Mouse (Mus musculus) lung, embryonic 15.5 days (tissue): ENCODE data around the gene Tmem234. TPM values are rescaled to one million over a fixed set of nuclear protein-coding genes. Genes with fewer than 3 reads are reported as not detected.
A peak's percentile ranks its signal among the peaks of the same experiment; 100 is the strongest.
"Not testable (repeated sequence)": the region's sequence is repeated elsewhere in the genome, so short reads cannot be mapped to it uniquely, and the experiment has no call there.

Experiments used
- ATAC-seq: fragments of 200-750 bp; cut with Nextera tagmentation; 2 replicates; pipeline ENCODE4 v1.8.0; 2017; ENCODE audit warnings: moderate number of reproducible peaks, borderline replicate concordance; ENCODE audit not compliant: low FRiP score, low TSS enrichment; ENCODE audit errors: extremely low read depth
- H3K27ac ChIP-seq: fragments of 300-500 bp; sonication (generic); 2 replicates; pipeline ENCODE4 v1.5.1; 2015; ENCODE audit warnings: moderate library complexity, mild to moderate bottlenecking, inconsistent platforms
- H3K27me3 ChIP-seq: fragments of 300-500 bp; sonication (generic); 2 replicates; pipeline ENCODE4 v1.6.1; 2015; ENCODE audit warnings: inconsistent platforms
- H3K36me3 ChIP-seq: fragments of 300-500 bp; sonication (generic); 2 replicates; pipeline ENCODE4 v1.6.1; 2015; ENCODE audit warnings: inconsistent platforms
- H3K4me1 ChIP-seq: fragments of 300-500 bp; sonication (generic); 2 replicates; pipeline ENCODE4 v1.6.1; 2015; ENCODE audit warnings: inconsistent platforms
- H3K4me2 ChIP-seq: fragments of 300-500 bp; sonication (generic); 2 replicates; pipeline ENCODE4 v1.6.1; 2015; ENCODE audit warnings: inconsistent platforms, mild to moderate bottlenecking, moderate library complexity
- H3K4me3 ChIP-seq: fragments of 300-500 bp; sonication (generic); 2 replicates; pipeline ENCODE4 v1.5.1; 2015; ENCODE audit warnings: mild to moderate bottlenecking, inconsistent platforms
- H3K9ac ChIP-seq: fragments of 300-500 bp; sonication (generic); 2 replicates; pipeline ENCODE4 v1.6.1; 2015; ENCODE audit warnings: inconsistent platforms
- H3K9me3 ChIP-seq: fragments of 300-500 bp; sonication (generic); 2 replicates; pipeline ENCODE4 v1.6.1; 2016; ENCODE audit warnings: inconsistent platforms
- WGBS: fragments of 180-500 bp; shearing (Covaris S2); methylation state at CpG from one replicate; pipeline ENCODE4 v1.1.7; 2015; 5-methylcytosine and 5-hydroxymethylcytosine counted together
- polyA plus RNA-seq: library from polyadenylated mRNA; unstranded; fragments of >200 nt; fragmentation: Nextera tagmentation; extraction: Ambion mirVana; gene quantifications from 2 replicates; pipeline ENCODE4 v1.2.1, GENCODE M21; 2015

Gene Tmem234
- 187 and 191 TPM in 2 replicates for polyA plus RNA-seq

- WGBS: under 1% methylated on average over 70 of the region's 74 CpGs
- Histone ChIP-seq H3K27ac (peak within 1 kb of the TSS; percentile 49), H3K9ac (peak within 1 kb of the TSS; percentile 67), H3K4me2 (peak within 1 kb of the TSS; percentile 77), H3K27me3 (no peaks in the 10 kb centered on the region), H3K9me3 (no peaks in the 10 kb centered on the region), H3K36me3 (peaks cover 43% of the 10 kb centered on the region), H3K4me3 (peak within 1 kb of the TSS; percentile 64), H3K4me1 (peaks cover 24% of the 10 kb centered on the region)
- peak; percentile 87 for ATAC-seq
These were observed at the start of gene Tmem234, which contains the start of gene Eif3i for GRCm38 (mm10) chr4:129600233-129601158. Gene Tmem234 (plus strand): TSS chr4:129600668. Gene Eif3i (minus strand): TSS chr4:129600648.

DNA sequence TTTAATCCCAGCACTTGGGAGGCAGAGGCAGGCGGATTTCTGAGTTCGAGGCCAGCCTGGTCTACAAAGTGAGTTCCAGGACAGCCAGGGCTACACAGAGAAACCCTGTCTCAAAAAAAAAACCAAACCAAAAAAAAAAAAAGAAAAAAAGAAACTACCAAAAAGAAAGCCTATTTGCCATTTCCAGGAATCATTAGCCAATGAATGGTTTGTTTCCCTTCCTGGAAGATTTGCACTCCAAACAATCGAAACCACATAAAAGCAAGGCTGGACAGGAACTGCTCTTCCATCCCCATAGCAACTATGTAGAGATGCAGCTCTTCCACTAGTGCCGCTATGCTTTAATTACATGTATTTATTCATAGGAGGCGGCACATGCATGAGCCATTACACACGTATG, 46.0 kb upstream of the Tmem234 start:
- not testable (repeated sequence) for H3K4me2 ChIP-seq, H3K4me3 ChIP-seq, H3K27me3 ChIP-seq, H3K9me3 ChIP-seq, ATAC-seq, H3K9ac ChIP-seq, H3K36me3 ChIP-seq, H3K27ac ChIP-seq
- 90% methylated on average over 6 of the region's 6 CpGs for WGBS
- peaks cover 20% of the 10 kb centered on the region for H3K4me1 ChIP-seq

GRCm38 (mm10) chr4:129555421-129555861, 45.0 kb upstream of the Tmem234 start:
- H3K4me1 ChIP-seq: peaks cover 20% of the 10 kb centered on the region
- H3K4me2 ChIP-seq: peak overlapping the region; percentile 75
- peak overlapping the region; percentile 50; the same call in 1 of the 2 replicates for H3K9ac ChIP-seq
- H3K36me3 ChIP-seq: no peaks in the 10 kb centered on the region
- no peak overlapping the region for H3K27ac ChIP-seq
- no peaks in the 10 kb centered on the region for H3K9me3 ChIP-seq
- 0 out of 2 replicates have a peak, but pooled peaks have one; percentile 19 for ATAC-seq
- WGBS: 6% methylated on average over 16 of the region's 16 CpGs
- H3K27me3 ChIP-seq: no peaks in the 10 kb centered on the region
- peak overlapping the region; percentile 45 for H3K4me3 ChIP-seq

DNA sequence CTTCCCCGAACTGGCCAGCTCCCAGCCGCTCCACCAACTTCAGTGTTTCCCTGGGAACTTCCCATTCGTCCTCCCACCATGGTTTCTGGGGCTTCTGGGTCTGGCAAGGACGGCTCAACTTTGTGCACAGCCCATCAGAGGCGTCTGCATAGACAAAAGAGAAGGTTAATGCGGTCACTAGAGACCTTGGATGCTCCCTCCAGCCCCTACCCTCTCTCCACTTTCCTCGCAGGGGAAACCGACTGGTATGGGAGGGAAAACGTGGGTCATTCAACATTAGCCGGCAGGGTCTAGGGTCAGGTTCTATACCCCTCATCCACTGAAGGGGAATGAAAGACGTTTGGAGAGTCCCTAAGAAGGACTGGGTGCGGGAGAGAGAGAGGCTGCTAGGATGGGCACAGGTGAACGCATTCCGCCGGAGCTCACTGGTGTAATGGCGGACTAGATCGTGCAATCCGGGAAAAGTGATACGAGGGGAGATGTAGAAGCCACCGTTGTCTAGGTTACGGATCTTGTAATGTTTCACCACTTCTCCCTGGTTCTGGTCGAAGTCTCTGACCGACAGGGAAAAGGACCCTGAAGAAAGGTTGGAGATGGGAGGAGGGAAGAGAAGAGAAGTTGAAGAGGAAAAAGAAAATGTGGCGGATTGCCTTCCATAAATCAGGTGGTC, 44.5 kb upstream of the Tmem234 start:
- H3K9me3 ChIP-seq: no peaks in the 10 kb centered on the region
- peak overlapping the region; percentile 50 for H3K9ac ChIP-seq
- no peaks in the 10 kb centered on the region for H3K27me3 ChIP-seq
- peak overlapping the region; percentile 45 for H3K4me3 ChIP-seq
- WGBS: under 1% methylated on average over 24 of the region's 24 CpGs
- peak; percentile 53 for ATAC-seq
- H3K4me1 ChIP-seq: peaks cover 20% of the 10 kb centered on the region
- H3K36me3 ChIP-seq: no peaks in the 10 kb centered on the region
- H3K4me2 ChIP-seq: peak overlapping the region; percentile 75
- no peak overlapping the region for H3K27ac ChIP-seq

GRCm38 (mm10) chr4:129556532-129557223, 43.8 kb upstream of the Tmem234 start:
- ATAC-seq: peak; percentile 90
- Histone ChIP-seq H3K4me1 (peaks cover 20% of the 10 kb centered on the region), H3K4me3 (peak overlapping the region; percentile 45), H3K9me3 (no peaks in the 10 kb centered on the region), H3K9ac (peak overlapping the region; percentile 50), H3K36me3 (no peaks in the 10 kb centered on the region), H3K27me3 (no peaks in the 10 kb centered on the region), H3K4me2 (peak overlapping the region; percentile 75), H3K27ac (peak overlapping the region; percentile 76)
- WGBS: 7% methylated on average over 33 of the region's 33 CpGs

DNA sequence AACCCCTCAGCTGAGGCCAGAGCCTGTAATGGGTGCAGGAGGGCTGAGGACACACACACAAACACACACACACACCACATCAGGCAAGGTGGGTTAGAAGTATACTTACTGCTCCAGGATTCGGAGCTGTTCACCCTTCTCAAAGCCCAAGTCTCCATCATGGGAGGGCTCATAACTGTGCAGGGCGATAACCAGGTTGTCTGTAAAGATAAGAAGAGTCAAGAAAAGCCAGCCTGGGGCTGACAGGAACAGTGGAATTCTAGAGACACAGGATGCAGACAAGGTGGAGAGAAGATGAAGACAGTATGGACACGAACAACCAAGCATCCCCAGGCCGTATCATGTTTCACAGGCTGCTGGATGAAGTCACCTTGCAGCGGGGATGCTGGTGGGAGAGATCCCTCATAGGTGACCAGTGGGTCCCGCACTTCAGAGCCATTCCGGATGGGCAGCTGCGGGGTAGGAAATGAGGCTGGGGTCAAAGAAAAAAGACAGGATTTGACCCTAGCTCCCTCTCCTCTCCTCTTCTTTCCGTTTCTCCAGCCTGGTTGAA, 43.1 kb upstream of the Tmem234 start:
- Histone ChIP-seq H3K4me2 (peak overlapping the region; percentile 75), H3K36me3 (no peaks in the 10 kb centered on the region), H3K4me3 (peak overlapping the region; percentile 45; the same call in 1 of the 2 replicates), H3K9me3 (no peaks in the 10 kb centered on the region), H3K27me3 (no peaks in the 10 kb centered on the region), H3K27ac (peak overlapping the region; percentile 76), H3K9ac (peak overlapping the region; percentile 50; the same call in 1 of the 2 replicates), H3K4me1 (peaks cover 20% of the 10 kb centered on the region)
- 64% methylated on average over 9 of the region's 9 CpGs for WGBS
- no peak for ATAC-seq

DNA sequence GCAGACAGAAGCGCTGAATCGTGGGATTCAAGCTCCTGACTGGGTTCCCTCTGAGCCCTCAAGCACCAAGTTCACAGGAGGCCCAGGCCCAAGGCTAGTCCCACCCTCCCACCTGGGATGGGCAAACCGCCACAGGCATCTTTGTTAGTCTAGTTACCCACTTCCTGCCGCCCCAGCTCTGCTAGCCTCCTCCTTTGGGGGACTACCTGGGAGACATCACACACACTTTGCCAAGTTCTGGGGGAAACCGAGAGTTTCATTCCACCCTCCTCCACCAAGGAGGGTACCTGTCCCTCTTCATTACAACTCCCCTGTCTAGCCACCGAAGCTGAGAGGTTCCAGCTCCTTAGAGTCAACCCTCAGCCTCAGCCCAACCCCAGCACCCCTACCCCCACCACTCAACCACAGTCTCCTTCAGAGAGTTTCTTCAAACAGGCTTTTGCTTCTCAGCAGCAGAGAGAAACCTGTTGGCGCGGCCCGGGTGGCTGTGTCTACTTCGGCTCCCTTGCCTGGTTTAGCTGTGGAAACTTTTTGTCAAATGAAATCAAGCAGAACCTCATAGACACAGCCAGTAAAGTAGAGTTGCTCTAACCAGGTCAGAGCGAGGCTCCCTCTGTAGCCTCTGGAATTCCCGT, 42.0 kb upstream of the Tmem234 start:
- no peak overlapping the region for H3K4me2 ChIP-seq
- H3K9ac ChIP-seq: no peak overlapping the region
- peaks cover 20% of the 10 kb centered on the region for H3K4me1 ChIP-seq
- H3K36me3 ChIP-seq: no peaks in the 10 kb centered on the region
- ATAC-seq: no peak
- H3K27ac ChIP-seq: no peak overlapping the region
- no peaks in the 10 kb centered on the region for H3K9me3 ChIP-seq
- no peaks in the 10 kb centered on the region for H3K27me3 ChIP-seq
- H3K4me3 ChIP-seq: no peak overlapping the region
- WGBS: 83% methylated on average over 12 of the region's 12 CpGs

- 76% methylated on average over 5 of the region's 5 CpGs for WGBS
- no peak for ATAC-seq
- H3K4me1 ChIP-seq: peaks cover 12% of the 10 kb centered on the region
These were observed 39.3 kb upstream of the Tmem234 start for GRCm38 (mm10) chr4:129561184-129561583.

GRCm38 (mm10) chr4:129563718-129564117, 36.8 kb upstream of the Tmem234 start:
- no peak overlapping the region for H3K27ac ChIP-seq
- no peaks in the 10 kb centered on the region for H3K9me3 ChIP-seq
- no peaks in the 10 kb centered on the region for H3K36me3 ChIP-seq
- no peaks in the 10 kb centered on the region for H3K4me1 ChIP-seq
- H3K27me3 ChIP-seq: no peaks in the 10 kb centered on the region
- 24% methylated on average over 8 of the region's 8 CpGs for WGBS
- H3K4me3 ChIP-seq: no peak overlapping the region
- ATAC-seq: no peak
- H3K9ac ChIP-seq: no peak overlapping the region
- no peak overlapping the region for H3K4me2 ChIP-seq

More at GRCm38 (mm10) chr4:129561184-129561583, 39.3 kb upstream of the Tmem234 start:
- Histone ChIP-seq H3K27ac (no peak overlapping the region), H3K9ac (no peak overlapping the region), H3K9me3 (no peaks in the 10 kb centered on the region), H3K36me3 (no peaks in the 10 kb centered on the region), H3K4me3 (no peak overlapping the region), H3K27me3 (no peaks in the 10 kb centered on the region), H3K4me2 (no peak overlapping the region)

DNA sequence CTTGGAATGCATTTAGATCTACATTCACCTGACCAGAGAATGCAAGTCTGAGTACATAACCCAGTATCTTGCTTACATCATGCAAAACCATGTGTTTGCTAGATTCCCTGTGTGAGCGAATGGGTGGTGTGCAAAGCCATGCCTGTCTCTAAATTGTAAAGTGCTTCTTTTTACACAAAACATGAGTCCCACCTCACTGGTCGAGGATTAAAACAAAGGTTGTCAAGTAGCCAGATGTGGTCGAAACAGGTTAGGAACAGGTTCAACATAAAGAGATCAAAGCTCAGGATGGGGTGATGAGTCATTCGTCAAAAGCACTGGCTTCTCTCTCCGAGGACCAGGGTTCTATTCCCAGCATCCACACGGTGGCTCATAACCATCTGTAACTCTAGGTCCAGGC, 35.3 kb upstream of the Tmem234 start:
- Histone ChIP-seq H3K9ac (no peak overlapping the region), H3K27me3 (no peaks in the 10 kb centered on the region), H3K4me3 (no peak overlapping the region), H3K4me1 (no peaks in the 10 kb centered on the region), H3K4me2 (no peak overlapping the region), H3K27ac (no peak overlapping the region), H3K36me3 (no peaks in the 10 kb centered on the region), H3K9me3 (no peaks in the 10 kb centered on the region)
- WGBS: 68% methylated on average over 6 of the region's 6 CpGs
- ATAC-seq: no peak

- H3K4me3 ChIP-seq: no peak overlapping the region
- no peak overlapping the region for H3K9ac ChIP-seq
- H3K36me3 ChIP-seq: no peaks in the 10 kb centered on the region
- H3K27ac ChIP-seq: no peak overlapping the region
- WGBS: 89% methylated on average over 7 of the region's 7 CpGs
- no peak overlapping the region for H3K4me2 ChIP-seq
- ATAC-seq: no peak
- H3K4me1 ChIP-seq: no peaks in the 10 kb centered on the region
- no peaks in the 10 kb centered on the region for H3K9me3 ChIP-seq
- H3K27me3 ChIP-seq: no peaks in the 10 kb centered on the region
These were observed 32.1 kb upstream of the Tmem234 start for GRCm38 (mm10) chr4:129568366-129568765.
